Mouse (Mus musculus) adrenal gland, adult (tissue): ENCODE results near the gene Gatb.
A peak's percentile ranks its signal among the peaks of the same experiment; 100 is the strongest.

Experiments used
- DNase-seq, 2 experiments: peaks; one replicate each; pipeline ENCODE4 v3.0.0; 2022 to 2023; ENCODE audit warnings: low spot score in 1 of 2; ENCODE audit not compliant: inconsistent age in 2 of 2

Gatb gene

DNA sequence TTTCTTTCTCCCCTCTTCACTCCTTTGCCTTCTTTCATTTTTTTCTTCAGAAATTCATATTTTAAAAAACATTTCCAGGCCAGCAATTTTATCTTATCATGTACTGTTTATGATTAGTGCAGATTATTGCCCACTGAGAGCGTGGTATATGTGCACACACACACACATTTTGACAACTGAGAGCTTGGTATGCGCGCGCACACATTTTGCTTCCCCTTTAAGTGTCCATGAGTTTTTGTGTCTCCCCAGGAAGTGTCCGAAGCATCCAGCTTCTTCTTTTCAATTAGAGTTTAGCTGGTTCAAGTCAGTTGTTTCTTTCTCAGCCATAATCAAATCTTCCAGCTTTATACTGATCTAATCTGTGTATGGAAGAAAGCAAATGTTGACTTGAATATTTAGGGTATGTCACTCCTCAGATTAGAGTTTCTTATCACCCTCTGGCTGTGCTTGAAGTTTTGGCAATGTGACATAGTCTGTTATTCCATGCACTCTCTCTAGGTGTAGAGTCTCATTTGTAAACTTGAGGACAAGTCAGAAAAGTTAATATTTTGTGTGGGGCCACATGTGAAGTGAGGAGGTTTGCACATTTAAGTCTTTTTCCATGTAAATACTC lies 18.8 kb downstream of the Gatb start:
- no peak for DNase-seq

DNA sequence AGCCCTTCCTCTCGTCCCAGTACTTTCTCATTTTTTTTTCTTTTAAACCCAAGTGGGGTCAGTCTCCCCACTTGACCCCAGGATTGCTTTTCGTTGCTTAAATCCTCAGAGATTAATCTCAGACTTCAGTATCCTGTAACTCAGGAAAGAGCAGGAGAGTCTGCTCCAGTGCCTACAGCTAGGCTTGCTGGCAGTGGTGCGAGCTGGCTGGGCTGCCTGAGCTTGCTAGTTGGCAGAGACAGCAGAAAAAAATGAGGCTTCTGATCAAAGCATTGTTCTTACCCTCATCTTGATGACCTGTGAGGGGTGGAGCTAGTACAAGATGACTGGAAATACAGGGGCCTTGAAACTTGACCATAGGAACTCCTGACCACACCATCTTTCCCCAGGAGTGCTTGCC lies 20.5 kb downstream of the Gatb start:
- DNase-seq: no peak

DNA sequence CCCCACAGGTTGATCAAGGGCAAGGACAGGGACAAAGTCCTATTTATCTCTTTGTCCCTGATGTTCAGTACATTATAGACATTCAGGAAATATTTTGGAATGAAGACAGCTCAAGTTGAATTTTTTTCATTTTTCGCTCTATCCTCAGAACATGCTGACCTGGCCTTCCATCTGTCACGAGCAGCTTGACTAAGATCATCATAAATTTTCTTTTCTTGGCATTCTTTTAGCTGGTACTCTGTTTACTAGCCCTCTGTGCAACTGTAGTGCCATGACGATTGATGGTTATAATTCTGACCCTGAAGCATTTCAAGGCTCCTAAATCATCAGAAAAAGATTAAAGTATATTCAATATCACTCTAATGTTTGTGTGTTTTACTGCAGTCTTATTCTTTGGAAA lies 25.6 kb downstream of the Gatb start:
- peak; percentile 21 to 80 for DNase-seq

DNA sequence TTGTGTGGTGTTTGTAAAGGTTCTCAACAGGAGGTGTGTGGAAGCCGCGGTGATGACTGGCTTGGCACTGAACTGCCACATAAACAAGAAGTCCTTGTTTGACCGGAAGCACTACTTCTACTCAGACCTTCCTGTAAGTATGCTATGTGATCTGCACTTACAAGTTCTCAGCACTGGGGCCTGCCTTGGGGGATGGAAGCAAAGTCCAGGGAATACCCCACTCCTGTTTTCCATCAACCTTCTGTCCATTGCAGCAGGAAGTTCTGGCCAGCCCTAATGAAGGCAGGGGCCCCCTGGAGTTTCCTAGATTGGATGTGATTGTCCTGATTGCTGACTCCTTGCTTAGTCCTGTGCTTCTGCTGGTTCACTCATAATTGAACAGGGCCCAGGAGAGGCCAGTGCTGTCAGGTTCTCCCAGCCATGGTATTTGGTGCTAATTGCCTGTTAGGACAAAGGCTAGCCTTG lies 28.0 kb downstream of the Gatb start:
- DNase-seq: no peak

DNA sequence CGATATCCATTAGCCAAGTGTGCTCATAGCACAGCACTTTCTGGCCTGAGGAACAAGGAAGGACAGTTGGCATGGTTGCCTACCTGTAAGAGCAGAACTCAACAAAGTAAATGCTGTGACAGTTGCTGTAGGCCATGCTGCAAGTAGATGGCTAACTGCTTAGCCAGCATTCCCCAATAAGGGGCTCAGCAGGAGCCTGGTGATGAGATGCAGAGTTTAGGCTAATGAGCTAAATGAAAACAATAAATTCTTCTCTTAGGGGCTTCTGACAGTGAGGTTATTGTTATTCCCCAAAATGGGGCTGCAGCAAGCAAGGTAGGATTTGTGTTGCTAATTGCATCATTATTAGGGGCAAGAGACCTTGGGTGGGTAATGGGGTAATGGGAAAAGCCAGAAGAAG lies 29.9 kb downstream of the Gatb start:
- DNase-seq: no peak

DNA sequence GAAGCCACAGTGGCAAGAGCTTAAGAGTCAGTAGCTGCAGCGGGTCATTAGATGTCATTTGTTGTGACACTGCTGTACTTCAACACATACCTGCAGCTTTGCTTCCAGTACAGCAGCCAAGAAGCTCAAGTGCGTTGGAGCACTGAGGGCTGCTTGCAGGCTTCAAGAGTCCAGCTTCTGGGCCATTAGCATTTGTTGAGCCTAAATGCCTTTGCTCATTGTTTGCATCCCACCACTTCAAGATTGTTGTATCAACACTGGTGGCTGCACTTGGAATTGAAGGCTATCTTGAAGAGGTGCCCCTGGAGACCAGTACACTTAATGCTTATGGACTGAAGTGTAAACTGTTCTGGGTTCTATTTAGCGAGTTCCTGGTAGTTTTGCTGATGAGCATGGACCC lies 33.0 kb downstream of the Gatb start:
- DNase-seq: no peak

DNA sequence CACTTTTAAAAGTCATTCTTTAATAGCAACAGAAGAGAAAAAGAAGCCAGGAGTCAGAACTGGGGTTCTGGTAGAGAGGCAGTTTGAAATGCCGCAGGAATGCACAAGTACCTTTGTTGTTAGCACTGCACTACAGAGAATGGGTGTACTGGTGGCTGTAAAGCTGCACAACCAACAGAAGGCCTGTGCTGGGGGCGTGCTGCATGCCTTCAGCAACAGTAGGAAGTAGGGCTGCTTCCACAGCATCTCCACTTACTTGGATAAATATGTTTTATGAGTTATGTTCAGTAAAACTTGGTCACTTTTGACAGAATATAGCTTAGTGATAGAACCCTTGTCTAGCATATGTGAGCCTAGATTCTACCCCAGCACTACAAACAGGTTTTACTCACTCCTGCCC lies 33.8 kb downstream of the Gatb start:
- DNase-seq: no peak

DNA sequence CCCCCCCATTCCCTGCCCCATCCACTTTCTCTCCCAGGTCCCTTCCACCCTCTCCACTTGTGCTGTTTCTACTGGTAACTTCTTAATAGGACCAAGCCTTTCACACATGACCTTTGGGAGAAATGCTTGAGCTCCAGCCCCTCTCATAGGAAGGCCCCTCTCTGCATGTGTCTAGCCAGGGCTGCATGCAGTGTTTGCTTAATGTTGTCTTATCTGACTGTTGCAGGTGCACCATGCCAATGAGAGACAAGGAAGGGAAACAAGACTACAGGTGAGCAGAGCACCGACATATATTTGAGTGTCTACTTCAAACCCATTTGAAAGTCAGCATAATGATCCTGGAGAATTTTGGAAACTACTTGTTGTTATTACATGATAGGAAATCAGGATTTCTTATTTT lies 42.5 kb downstream of the Gatb start:
- DNase-seq: no peak

DNA sequence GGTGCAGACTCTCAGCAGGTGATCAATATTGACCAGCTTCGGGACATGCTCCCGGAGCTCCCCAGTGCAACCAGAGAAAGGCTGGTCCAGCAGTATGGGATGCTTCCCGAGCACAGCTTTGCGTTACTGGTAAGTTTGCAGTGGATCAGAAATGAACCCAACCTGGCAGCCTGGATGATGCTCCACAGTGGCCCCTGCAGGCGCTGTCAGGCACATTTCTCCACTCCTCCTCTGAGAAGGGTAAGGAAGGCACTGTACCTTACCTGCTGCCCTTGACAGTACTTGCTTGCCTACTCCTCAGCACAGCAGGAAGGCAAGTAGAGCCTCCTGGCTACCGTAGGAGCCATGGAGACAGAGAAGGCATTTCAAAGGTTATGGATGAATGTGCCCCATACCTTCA lies 45.0 kb downstream of the Gatb start:
- DNase-seq: no peak

DNA sequence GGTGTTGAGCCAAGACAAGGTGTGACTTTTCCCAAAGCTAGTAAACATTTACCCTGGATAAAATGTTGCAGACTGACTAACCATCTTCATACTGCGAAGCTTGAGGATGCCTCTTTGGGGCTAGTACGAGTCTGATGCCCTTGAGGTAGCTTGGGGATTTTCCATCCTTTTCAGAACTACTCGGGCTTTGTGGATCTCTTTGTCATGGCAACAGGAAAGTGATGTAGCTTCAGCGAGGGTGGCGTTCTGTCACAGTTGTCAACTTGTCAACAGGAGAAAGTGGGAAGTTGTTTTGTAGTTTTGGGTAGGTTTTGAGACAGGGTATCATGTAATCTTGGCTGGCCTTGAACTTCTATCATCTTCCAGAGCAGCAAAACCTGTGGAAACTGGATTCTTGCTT lies 45.4 kb downstream of the Gatb start:
- DNase-seq: no peak

DNA sequence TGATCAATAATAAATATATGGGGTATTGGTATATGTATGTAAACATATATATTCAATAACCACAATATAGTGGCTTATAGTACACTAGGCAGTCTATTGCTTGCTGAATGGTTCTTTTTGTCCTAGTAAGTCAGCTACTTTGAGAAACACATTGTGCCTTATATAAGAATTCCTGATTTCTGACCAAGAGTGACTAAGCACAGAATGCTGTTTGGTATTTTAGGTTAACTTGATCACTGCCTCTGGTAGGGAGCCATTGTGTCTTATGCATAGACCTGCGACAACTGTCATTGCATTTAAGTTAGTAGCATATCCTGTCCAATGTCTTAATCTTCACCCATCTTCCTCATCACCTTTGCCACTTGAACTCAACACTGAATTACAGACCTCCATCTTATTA lies 45.8 kb downstream of the Gatb start:
- DNase-seq: no peak

DNA sequence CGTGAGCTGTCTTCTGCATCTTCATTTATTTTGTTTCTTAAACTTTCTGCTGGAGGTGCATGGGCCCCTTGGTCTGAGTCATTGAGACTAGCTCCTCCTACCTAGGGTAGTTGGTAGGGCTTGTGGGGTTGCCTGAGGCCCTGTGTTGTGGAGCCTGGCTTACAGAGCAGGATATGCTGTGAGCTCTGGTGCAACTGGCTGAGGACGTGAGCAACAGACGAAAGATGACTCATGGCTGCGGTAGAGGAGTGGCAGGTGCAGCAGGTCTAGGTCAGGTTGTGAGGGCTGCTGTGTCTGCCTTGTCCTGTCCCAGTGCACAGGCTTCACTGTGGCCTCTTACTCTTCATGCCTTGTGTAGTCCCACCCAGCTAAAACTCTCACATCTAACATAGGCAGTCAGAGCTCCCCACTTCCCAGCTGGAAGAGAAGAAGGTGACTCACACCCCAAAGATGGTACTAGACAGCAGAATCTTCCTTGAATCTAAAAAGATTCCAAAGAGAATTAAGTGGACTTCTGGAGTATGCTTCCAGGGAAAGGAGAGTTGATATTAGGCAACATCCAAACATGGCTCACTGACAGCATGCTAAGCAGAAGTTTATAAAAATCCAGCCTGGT lies 56.1 kb downstream of the Gatb start:
- peak in 1 of 2 experiments; percentile 41 for DNase-seq

DNA sequence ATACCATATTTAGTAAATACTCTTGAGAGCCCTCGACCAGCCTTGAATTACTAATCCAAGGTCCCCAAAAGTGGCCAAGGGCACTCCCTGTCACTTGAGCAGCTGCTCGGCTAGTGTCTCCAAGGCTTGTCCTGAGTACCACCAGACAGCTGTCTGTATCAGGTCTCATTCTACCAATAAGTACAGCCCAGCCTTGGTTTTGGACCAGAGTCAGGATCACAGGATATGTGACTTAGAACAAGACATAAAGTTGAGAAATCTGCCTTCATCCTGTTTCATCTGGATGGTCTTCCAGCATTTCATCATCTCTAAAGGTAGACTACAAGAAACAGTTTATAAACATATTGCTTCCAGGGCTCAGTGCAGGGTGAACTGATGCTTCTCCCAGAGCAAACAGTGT lies 59.8 kb downstream of the Gatb start:
- no peak for DNase-seq

DNA sequence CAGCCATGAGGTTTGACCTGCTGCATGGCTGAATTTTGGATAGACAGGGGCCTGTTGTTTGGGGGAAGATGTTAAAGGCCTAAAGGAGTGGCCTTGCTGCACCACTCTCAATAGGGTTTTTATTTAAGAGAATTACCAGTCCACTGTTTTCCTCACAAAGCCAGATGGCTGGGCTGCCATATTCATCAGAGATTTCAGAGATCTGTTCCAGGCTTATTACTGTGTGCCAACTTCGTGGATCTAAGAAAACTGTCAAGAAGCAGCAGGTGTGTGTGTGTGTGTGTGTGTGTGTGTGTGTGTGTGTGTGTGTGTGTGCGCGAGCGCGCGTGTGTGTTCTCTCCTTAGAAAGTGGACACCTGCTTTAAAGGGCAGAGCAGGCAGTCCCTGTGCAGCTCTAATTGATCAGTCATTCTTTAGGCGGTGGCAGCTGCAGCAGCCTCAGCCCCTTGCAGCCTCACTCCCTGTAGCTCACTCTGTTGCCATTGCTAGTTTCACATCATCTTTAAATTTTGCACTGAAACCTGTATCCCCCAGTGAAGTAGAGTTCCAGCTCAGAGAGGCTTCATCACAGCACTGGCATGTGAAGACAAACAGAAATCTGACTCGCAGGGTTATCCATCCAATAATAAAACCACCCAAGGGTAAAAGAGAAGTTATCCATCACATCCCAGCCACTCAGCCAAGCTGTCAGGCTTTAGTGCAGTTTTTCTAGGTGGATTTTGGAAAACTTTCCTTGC lies 60.6 kb downstream of the Gatb start:
- DNase-seq: no peak

DNA sequence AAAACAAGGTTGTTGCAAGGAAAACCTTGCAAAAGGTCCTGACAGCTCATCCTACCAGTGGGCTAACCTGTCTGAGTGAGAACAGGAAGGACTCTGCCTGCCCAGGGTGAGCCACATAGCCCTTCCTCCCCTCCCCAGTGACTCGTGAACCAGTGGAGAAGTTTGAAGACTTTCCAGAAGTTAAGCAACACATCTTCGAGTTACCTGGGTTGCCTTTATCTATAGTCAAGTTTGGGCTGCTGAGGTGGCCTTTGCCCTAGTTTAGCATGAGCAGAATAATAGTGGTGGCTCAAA lies 61.2 kb downstream of the Gatb start:
- DNase-seq: no peak

DNA sequence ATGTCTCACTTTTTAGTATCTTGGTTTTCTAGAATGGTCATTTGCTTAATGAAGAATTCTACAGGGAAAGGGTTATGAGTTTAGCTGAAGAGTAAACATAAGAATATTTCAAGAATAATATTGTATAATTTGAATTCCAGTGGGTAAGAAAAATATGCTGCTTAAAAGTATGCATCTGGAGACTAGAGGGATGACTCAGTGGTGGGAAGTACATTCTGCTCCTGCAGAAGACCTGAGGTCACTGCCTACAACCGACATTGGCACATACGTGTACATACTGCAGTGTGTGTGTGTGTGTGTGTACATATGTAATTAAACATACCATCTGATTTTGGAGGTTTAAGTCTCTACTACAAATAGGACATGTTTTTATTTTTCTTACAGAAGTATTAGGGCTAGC lies 61.7 kb downstream of the Gatb start:
- DNase-seq: no peak

DNA sequence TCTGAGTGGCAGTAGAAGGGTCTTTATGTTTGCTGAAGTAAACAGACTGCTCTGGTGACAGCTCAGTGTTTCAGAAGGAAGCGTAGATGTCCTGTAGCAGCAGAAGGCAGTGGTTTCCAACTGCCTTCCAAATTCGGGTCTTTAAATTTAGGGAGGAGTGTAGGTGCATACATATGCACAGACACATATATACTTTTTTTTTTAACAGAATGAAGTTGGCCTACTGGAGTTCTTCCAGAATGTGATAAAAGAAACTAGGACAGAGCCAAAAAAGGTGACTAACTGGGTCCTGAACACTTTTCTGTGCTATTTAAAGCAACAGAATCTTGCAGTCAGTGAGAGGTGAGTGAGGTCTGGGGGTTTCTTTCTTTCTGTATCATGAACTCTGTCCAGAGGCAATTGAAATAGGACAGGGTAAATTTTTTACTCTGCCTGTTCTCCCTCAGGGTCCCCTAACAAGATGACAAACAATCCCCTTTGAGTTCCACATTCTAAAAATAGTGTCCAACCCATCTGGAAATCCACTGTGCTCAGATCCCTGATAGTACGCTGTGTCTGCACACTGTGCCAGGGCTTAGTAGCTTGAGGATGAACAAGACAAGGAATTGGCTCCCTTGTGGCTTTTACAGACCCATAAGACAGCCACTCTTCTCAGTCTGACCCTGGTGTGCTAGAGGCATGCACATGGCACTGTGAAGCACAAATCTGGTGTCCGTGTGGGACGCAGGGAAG lies 63.0 kb downstream of the Gatb start:
- no peak for DNase-seq

DNA sequence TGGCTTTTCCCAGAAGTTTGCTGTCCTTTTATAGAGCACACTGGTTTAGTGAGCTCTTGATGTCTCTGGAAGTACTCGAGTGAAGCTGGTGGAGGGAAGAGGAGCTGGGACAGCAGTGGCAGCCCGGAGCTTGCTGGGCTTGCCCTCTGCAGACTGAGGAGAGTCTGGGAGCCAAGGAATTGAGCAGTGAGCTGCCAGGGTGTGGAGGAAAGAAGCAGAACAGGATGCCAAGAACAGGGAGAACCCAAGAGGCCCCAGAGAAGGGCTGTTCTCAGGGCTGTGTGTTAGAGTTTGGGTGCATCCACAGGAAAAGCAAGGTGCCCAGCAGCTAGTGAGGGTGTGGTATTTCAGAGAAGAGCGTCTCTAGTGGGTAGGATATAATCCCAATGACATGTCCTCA lies 67.8 kb downstream of the Gatb start:
- no peak for DNase-seq

DNA sequence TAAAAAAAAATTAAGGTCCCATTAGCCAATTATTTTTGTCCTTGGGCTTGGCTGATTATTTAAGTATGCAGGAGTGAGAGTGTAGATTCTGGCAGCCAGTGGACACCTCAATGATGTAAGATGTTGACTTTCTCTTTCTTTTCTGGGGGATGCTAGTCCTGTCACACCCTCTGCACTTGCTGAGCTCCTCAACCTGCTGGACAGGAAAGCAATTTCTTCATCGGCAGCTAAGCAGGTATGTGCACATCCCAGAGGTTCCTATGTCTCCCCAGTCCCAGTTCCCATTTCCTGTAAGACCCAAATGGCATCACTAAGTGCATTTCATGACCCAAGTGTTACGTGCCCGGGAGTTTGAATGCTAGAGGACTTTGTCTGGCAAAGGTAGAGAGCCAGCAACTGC lies 70.9 kb downstream of the Gatb start:
- no peak for DNase-seq

DNA sequence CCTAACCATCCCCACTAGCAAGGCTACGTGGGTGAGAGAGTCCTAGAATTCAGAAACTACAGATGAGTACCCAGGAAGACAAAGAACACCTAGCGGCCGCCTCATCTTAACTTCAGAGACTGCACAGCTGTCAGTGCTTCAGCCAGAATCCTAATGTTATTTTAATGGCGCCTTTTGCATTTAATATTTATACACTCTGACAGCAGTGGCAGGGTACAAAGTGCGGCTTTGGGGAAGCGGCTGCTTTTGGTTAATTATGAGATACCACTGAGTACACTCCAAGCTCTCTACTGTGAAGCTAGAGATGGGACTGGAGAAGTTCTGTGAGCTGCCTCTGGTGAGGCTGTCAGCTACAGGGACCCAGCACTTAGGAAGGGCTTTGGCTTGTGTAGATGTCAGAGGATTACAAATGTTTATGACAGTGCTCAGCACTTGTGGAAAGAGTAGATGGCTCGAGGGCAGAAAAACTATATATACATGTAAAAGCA lies 71.6 kb downstream of the Gatb start:
- DNase-seq: no peak

DNA sequence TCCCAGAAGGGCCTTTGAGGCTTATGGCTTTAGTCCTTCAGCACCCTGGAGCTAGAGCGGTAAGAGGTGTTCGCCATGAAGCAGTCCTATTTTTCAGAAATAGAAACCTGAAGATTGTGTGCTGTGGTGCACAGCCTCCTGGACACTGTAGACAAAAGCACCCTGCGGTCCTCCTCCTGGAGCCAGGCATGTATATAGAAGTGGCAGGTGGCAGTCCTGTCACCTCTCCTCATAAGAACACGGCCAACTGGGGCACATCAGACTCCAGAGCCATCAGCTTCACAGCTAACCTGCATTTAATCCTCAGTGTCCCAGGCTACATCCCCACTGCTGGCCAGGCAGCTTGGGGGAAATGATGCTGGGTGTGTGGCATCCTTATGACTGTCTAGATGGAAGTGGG lies 75.3 kb downstream of the Gatb start:
- DNase-seq: no peak
